Mouse (Mus musculus) mature B cell (primary cell): ENCODE results near the gene Prune1.

Source experiments
- in situ Hi-C: fragments of 300-500 bp; cut with MboI; formaldehyde crosslinking; loops from 2 replicates; pipeline ENCODE4 v1.14.3; 2019

The Prune1 gene

DNA sequence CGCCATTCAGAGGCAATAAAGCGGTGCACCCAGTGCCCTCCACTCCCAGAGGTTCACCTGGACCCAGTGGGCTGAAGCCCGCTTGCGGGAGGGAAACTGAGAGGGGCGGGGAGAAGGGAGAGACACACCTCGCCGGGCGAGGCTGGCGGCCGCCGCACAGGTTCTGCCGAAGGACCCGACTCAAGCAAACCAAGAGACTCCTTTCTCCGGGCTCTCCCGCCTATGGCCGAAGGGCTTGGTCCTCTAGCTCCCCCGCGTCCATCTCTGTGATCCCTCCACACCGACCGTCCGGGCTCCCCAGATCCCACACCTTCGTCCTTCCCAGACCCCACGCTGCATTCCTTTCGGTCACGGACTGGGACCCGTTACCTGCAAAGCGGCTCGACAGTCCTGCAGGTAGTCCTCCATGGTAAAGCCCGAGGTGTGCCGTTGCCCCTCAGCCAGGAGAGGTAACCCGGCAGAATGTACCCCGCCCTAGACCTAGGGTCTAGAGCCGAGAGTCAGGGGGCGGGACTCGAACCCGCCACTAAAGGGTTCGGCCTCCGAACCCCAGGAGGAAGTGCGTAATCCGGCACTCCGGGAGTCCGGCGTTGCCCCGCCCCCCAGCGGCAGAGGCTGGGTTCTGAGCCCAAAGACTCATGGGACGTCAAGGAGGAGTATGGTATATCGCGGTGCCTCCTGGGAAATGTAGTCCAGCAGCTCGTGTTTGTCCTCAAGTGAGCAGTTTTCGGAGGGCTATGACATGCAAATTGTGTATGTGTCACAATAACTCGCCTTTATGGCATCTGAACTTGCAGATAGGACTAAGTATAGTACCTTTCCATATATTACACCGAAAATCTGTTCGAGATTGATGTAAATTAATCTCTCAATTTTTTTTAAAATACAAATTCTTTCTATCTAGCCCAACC, at the start of gene Prune1, which contains the start of gene Mindy1:
Gene Prune1 (minus strand): TSS at position 861 of the 911 bp plus-strand sequence.
Gene Mindy1 (plus strand): TSS at position 130 of the 911 bp plus-strand sequence.
- in situ Hi-C loops, result no loop called here

- in situ Hi-C loops, result no loop called here
Measured at GRCm38 (mm10) chr3:95331528-95331927, 49.7 kb upstream of the Prune1 start.

DNA sequence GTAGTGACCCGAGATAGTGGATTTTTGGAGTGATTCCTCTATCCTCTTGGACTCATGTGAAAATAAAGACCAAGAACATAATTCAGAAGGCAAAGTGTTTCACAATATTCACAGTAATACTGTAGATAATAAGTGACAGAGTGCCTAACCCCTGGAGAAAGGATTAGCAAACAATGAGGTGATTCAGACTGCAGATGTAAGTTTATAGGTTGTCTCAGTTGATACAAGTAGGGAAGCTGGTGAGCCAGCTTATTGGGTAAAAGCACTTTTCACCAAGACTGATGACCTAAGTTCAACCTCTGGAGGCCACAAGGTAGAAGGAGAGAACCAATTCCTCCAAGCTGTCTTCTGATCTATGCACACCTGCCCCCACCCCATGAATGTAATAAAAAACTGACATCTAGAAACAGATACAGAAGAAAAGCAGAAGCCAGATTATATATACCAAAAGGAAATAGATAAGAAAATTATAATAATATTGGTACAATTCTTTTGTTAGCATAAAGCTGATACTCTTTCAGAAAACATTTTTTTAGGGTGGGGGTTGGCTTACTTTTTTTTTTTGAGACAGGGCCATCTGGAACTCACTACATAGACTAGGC, 47.0 kb upstream of the Prune1 start:
- in situ Hi-C loops, result no loop called here

- in situ Hi-C loops, result no loop called here
Measured at GRCm38 (mm10) chr3:95324454-95325144, 42.7 kb upstream of the Prune1 start.

GRCm38 (mm10) chr3:95323429-95323828, 41.6 kb upstream of the Prune1 start:
- in situ Hi-C loops, result no loop called here

DNA sequence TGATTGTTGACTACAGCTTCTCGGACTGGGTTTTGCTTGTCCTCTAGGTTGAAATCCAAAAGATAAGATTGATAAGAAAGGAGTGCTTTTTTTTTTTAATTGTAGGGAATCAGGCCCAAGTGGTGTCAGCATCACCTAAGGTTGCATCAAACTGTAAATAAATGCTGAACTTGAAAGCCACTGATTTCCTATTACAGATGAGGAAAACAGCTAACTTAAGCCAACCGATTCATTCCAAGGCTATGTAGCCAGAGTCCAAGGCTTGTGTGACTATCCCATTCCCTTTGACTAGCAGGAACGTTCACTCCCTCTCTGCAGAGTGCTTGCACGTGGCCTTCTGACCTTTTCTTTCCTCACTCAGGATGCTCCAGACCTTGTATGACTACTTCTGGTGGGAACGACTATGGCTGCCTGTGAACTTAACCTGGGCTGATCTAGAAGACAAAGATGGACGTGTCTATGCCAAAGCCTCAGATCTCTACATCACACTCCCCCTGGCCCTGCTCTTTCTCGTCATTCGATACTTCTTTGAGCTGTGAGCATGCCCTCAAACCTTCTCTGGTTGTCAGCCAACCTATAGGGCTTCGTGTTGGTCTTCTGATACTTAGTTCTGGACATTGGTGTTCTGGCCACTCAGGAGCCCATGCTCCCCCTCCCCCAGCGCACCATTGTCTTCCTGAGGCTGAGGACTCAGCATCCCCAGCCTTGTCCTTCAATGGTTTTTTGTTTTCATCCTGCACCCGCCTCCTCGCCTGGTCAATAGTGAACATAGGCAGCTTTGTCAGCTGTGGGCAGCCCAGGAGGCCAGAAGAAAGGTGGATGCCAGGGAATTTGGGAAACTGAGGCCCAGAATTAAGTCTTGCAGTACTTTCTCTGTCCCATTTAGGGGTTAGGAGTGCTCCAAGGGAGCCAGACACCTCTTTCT, 38.1 kb upstream of the Prune1 start:
- in situ Hi-C loops, result no loop called here

DNA sequence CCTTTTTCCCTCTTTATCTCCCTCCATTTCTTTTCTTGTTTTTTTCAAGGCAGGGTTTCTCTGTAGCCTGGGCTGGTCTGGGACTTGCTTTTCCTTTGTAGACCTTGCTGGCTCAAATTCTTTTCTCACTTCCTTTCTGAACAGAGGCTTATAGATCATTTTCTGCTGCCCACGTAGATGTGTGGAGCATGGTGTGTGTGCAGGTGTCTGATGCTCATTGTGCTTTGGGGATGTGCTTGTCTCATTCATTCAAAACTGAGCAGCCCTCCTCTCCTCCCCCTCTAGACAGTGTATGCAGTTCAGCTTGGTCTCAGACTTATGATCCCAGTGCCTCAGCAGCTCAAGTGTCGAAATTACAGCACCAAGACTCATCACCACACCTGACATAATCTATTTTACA, 37.2 kb upstream of the Prune1 start:
- in situ Hi-C loops, result no loop called here

GRCm38 (mm10) chr3:95318548-95318947, 36.7 kb upstream of the Prune1 start:
- in situ Hi-C loops, result no loop called here

GRCm38 (mm10) chr3:95317414-95318080, 35.7 kb upstream of the Prune1 start:
- in situ Hi-C loops, result no loop called here

- in situ Hi-C loops, result no loop called here
Measured at GRCm38 (mm10) chr3:95315844-95316550, 34.1 kb upstream of the Prune1 start.

DNA sequence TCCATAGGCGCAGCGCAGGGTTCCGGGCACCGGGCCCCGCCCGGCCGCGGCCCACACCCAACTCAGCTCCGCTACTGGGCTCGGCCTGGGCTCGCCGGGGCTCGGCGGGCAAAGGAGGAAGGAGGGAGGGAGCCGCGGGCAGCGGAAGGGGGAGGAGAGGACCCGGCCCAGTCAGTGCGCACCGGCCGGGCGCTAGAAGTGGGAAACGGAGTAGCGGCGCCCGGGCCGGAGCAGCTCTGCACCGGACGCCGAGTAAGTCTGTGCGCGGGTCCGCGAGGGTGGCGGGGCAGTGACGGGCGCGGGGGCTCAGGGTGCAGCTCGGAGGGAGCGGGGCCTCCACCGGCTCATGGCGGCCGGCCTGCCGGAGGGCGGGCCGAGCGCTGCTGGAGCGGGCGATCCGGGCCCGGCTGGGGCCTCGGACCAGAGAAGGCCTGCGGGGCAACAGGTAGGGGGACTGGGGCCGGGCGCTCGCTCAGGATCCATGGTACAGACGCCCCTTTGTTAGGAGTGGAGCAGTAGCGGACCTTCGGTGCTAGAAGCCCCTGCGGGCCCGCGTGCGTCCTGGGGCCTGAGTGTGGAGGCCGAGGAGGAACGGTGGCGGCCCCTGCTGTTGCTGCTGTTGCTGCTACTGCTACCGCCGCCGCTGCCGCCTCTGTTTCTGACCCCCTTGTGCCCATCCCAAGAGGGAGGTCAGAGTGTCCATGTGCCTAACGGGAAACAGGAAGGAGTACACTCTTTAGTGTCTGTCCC, 33.4 kb upstream of the Prune1 start:
- in situ Hi-C loops, result no loop called here

DNA sequence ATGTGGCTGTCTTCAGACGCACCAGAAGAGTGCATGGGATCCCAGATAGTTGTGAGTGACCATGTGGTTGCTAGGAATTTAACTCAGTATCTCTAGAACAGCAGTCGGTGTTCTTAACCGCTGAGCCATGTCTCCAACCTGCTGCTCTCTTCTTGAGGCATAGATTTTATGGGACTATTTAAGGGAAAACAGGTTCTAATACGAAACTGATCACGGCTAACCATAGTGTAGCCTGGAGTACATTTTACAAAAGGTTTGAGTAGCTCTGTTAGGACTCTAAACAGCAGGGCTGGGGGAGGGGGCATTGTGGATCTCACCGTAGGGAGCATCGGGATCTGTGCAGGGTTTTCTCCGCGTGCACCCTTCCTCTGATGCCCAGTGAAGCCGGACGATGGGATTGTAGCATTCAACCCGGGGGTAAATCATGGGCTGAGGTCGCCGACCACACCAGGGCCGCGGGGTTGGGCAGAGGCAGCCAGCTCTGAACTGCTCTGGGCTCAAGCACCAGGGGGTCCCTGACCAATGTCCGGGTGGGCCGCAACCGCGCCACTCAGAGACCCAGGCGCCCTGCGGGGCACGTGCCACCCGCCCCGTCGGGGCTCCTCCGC, 32.7 kb upstream of the Prune1 start, which contains the start of gene Cers2:
Gene Cers2 (plus strand): TSS at position 306 of the 608 bp plus-strand sequence.
- in situ Hi-C loops, result no loop called here

DNA sequence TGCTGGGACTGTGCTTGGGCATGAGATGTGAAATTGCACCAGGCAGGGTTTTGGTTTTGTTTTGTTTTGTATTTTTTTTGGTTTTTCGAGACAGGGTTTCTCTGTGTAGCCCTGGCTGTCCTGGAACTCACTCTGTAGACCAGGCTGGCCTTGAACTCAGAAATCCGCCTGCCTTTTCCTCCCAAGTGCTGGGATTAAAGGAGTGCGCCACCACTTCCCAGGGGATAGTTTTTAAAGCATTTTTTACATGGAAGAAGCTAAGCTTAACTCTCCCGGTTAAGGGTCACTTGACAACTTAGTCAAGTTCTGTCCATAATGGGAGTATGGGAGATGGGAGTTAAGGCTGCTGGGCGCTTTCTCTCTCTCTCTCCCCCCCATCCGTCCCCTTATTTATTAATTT, 32.2 kb upstream of the Prune1 start:
- in situ Hi-C loops, result no loop called here

GRCm38 (mm10) chr3:95313476-95313875, 31.6 kb upstream of the Prune1 start:
- in situ Hi-C loops, result no loop called here

GRCm38 (mm10) chr3:95312623-95313022, 30.7 kb upstream of the Prune1 start:
- in situ Hi-C loops, result no loop called here

DNA sequence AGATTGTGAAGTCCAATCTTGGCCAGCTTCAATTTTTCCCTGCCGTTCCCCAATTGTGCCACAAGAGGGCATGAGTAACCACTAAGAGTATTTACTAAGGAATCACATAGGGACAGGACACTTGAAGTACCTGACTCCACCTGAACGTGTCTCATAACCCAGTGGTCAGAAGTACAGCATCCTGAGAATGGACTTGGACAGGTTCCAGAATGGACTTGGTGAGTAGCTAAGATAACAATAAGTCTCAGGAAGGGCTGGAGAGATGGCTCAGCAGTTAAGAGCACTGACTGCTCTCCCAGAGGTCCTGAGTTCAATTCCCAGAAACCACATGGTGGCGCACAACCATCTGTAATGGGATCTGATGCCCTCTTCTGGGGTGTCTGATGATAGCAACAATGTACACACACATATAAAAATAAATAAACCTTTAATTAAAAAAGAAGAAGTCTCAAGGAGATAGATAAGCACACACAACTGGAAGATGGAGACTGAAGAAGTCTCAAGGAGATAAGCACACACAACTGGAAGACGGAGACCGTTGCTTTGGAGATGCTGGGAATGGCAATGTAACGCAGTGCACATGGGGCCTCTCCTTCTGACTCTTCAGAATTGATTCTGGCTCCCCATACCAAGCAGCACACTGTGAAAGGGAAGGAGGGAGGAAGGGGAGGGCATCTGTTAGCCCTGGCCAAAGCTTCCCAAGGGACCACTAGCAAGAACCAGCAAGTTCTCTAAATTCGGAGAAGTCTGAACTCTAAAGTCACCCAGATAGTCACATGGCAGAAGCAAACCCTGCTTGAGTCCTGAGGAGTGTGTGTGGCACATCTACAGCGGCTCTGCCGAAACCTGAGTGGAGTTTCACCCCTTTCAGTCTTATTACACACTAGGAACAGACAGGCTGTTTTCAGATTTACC, 29.3 kb upstream of the Prune1 start:
- in situ Hi-C loops, result no loop called here

GRCm38 (mm10) chr3:95310496-95310895, 28.6 kb upstream of the Prune1 start:
- in situ Hi-C loops, result no loop called here

GRCm38 (mm10) chr3:95307100-95307499, 25.2 kb upstream of the Prune1 start, which contains the start of gene Anxa9:
Anxa9 (minus strand) TSS chr3:95307176.
- in situ Hi-C loops, result no loop called here
